Mouse (Mus musculus): Measurements from ENCODE around the gene Snx1.

DNA sequence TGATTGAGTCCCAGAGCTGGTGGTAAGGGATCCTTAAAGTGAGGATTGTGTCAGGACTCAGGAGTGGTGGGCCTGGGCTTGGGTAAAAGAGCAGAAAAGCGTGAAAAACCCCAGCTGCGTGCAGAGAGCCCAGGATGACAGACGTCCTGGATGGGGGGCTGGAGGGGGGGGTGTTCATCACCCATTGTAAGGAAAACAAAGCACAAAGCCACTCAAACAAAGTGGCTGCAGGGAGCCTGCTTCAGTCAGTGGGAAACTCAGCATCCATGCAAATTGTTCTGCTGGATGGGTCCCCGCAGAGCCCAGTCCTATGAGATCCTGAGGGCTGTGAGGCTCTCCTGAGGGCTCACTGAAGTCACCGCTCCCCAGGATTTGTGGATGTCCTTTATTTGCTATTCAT, 44.1 kb upstream of the Snx1 start:
- TF ChIP-seq ZC3H11A (IDR thresholded peaks at IDR 0.05; ENCODE audit: borderline replicate concordance, low read depth, low read length) = no peak
- no peak for TF ChIP-seq CHD2 (IDR thresholded peaks at IDR 0.05; ENCODE audit: low read depth, low read length)

Measured in ES-E14 (cell line).